Mouse (Mus musculus): ENCODE measurements around the gene Esp16. TPM values are rescaled to one million over a fixed set of nuclear protein-coding genes. Genes with fewer than 3 reads are reported as not detected.

The Esp16 gene
- not detected for polyA plus RNA-seq (2014; fragmentation: Illumina TruSeq; extraction: RNeasy Lipid Tissue Mini Kit (QIAGEN cat#74804); ENCODE audit: low read depth, low replicate concordance)

DNA sequence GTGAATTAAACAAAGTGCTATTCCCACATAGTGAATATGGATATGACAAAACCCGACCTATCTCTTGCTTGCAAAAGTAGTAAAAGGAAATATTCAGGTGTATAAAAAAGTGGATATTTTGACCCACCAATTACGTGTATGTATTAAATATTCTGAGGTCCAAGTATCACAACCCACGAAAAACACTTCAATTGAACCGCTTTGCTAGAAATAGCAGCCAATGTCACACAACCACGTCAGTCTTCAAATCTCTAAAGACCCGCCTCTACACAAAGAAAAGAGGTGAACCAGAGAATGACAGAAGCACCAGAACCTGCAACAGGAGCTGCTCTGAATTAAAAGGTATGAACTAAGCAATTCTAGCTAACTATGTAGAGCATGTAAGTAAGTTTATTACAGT, at the start of gene Esp16:
Gene Esp16 (plus strand): TSS at position 301 of the 400 bp plus-strand sequence.

Other genes with a start within 250 kb of the Esp16 start
- not detected for gene Esp18, start 129.8 kb upstream of the Esp16 start, polyA plus RNA-seq (2014; fragmentation: Illumina TruSeq; extraction: RNeasy Lipid Tissue Mini Kit (QIAGEN cat#74804); ENCODE audit: low read depth, low replicate concordance)
- not detected for gene Esp15, start 104.8 kb downstream of the Esp16 start, polyA plus RNA-seq (2014; fragmentation: Illumina TruSeq; extraction: RNeasy Lipid Tissue Mini Kit (QIAGEN cat#74804); ENCODE audit: low read depth, low replicate concordance)